Mouse (Mus musculus) mesoderm, embryonic 11.5 days (tissue): ENCODE data around the gene Vmn1r203.
"Not testable (repeated sequence)": the region's sequence is repeated elsewhere in the genome, so short reads cannot be mapped to it uniquely, and the experiment has no call there.

Source experiments
- DNase-seq: peaks from one replicate; pipeline ENCODE4 v3.0.0-alpha.2; 2012; ENCODE audit warnings: low read depth, low spot score

Gene Vmn1r203

DNA sequence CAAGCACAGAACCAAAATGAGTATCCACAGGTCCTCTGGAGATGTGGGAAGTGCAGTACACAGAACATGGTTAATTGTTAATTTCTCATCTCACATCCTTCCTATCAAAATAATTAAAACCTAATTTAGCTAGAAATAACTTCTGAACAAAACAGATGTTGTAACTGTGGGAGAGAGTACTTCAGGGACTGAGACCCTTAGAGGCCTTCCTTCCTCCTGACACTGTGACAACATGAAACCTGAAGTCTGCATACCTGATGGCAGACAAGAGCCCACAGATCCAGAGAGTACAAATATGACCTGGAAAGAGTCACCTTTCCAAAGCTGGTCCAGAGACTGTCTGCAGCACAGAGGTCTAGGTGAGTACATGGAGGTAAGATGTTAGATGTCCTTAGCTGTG lies at the start of gene Vmn1r203:
Gene Vmn1r203 (plus strand): TSS at position 301 of the 400 bp plus-strand sequence.
- DNase-seq: no peak

DNA sequence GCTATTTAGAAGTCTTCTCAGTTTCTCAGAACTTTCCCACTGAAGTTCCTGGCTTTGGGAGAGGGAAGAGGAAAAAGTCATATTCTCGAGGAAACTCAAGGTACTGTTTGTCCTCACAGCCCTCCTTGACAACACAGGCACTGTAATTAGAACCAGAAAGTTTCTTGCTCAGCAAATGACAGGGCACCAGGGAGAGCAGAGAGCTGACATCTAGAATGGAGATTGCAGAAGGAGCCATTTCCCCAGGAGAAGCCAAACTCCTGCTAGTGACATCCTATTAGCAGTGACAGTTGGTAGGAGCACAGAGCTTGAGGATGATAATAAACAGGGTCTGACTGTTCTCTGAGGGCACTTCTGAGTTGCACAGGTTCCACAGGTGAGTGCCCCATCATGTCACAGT lies 46.3 kb upstream of the Vmn1r203 start, which contains the start of gene Vmn1r201:
Gene Vmn1r201 (plus strand): TSS at position 301 of the 400 bp plus-strand sequence.
- DNase-seq: no peak

GRCm38 (mm10) chr13:22502431-22502830 lies 15.5 kb upstream of the Vmn1r203 start:
- DNase-seq: no peak

- no peak for DNase-seq
These were observed 12.6 kb upstream of the Vmn1r203 start, which contains the start of gene Vmn1r202 for GRCm38 (mm10) chr13:22505281-22505680. Gene Vmn1r202, minus strand, starts transcription at chr13:22505381.

DNA sequence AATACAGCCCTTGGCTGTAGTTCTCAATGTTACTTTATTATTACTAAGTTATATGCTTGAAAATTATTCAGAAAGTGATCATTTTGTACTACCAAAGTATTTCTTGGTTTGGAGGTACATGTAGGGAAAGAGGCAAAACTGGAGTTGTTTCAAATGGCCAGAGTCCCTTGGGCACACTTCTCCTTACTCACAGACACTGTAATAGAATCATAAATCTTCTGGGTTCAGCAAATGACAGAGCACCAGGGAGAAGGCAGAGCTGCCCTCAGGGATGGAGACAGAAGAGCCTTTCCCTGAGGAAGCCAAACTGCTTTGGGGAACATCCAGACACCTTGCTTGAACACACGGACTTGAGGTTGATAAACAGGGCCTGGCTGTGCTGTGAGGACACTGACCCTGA lies 35.0 kb downstream of the Vmn1r203 start, which contains the start of gene Vmn1r204:
Gene Vmn1r204 (plus strand): TSS at position 301 of the 400 bp plus-strand sequence.
- DNase-seq: not testable (repeated sequence)

DNA sequence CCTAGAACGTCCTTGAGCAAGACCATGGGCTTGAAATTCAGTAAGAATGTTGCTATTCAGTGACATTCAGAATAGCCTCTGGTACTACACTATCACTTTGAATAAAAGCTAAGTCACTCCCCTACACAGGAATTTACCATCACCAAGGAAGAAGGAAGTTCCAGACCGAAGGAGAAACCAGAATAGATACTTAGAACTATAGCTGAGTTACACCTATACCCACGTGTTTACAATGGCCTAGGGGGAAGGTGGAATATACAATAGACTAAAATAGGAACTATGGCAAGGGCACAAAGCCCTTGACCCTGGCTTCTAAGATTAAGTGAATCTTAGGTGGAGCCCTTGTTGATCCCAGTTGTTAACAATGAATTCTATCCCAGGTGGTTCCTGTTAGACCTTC lies 57.0 kb downstream of the Vmn1r203 start:
- not testable (repeated sequence) for DNase-seq
